ENCODE assay signal across 22 mouse cellular contexts in the genomic region with DNA sequence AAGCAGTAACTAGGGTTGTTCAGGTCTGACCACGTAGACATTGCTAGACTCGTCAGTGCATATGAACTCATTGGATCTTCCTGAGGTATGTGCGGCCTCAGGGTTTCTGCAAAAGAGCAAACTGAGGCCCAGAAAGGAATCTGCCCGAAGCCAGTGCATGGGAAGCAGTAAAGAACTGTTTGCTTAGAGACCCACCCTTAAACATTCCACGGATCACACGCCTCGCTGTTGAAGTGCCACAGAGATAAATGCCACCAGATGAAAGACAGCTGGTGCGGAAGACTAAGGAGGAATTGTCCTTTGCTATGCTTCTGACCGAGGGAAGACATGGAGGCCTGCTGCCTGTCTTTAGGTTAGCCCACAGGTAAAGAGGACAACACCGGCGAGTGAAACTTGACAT.
DNase-seq lines count a peak whose midpoint lies in the region; ATAC-seq and TF ChIP-seq lines count a peak whose summit lies in the region.
"Had no signal": no experiment of that assay in that cellular context is flagged by ENCODE, and none has a peak within 500 bp of the region (broad histone marks: within the 10 kb centered on the region; RNA-seq: fewer than 3 reads in every experiment).

No protein-coding gene starts in this region.

- H3K36me3 ChIP-seq in embryonic facial prominence, embryonic 14.5 days (ENCODE audit: control insufficient read depth, insufficient read depth, low read length): no peaks in the 10 kb centered on the region
- H3K36me3 ChIP-seq in embryonic facial prominence, embryonic 10.5 days (replicated peaks): no peaks in the 10 kb centered on the region
- H3K36me3 ChIP-seq in lung, embryonic 14.5 days (ENCODE audit: insufficient read depth): no peaks in the 10 kb centered on the region
- H3K36me3 ChIP-seq in intestine, embryonic 14.5 days (ENCODE audit: control insufficient read depth, insufficient read depth, low read length): no peaks in the 10 kb centered on the region
- H3K36me3 ChIP-seq in intestine, postnatal 0 days (ENCODE audit: control insufficient read depth, insufficient read depth): no peaks in the 10 kb centered on the region
- H3K36me3 ChIP-seq: embryonic facial prominence, embryonic 12.5 days; forebrain, embryonic 12.5 days; forebrain, embryonic 15.5 days; hindbrain, embryonic 12.5 days; hindbrain, embryonic 15.5 days had no signal

- H3K4me3 ChIP-seq in embryonic facial prominence, embryonic 14.5 days (ENCODE audit: low read depth, low read length): no peak overlapping the region
- H3K4me3 ChIP-seq in embryonic facial prominence, embryonic 10.5 days: no peak overlapping the region
- no peak overlapping the region for H3K4me3 ChIP-seq in lung, embryonic 14.5 days (ENCODE audit: low read depth, low read length)
- no peak overlapping the region for H3K4me3 ChIP-seq in intestine, embryonic 14.5 days (ENCODE audit: low read depth, low read length)
- no peak overlapping the region for H3K4me3 ChIP-seq in intestine, postnatal 0 days (ENCODE audit: low read depth, low read length)
- H3K4me3 ChIP-seq: embryonic facial prominence, embryonic 12.5 days; erythroblast, embryonic 14.5 days; forebrain, embryonic 12.5 days; forebrain, embryonic 15.5 days; heart, adult 2 months; hindbrain, embryonic 12.5 days; hindbrain, embryonic 15.5 days had no signal

- ATAC-seq in embryonic facial prominence, embryonic 14.5 days (ENCODE audit: low read depth): no peak
- no peak for ATAC-seq in lung, embryonic 14.5 days (ENCODE audit: insufficient read depth)
- peak; percentile 40; the same call in 1 of the 2 replicates for ATAC-seq in intestine, embryonic 14.5 days (replicated peaks; ENCODE audit: low FRiP score, low TSS enrichment, low read depth)
- 0 out of 2 replicates have a peak, but pooled peaks have one; percentile 22 for ATAC-seq in intestine, postnatal 0 days
- ATAC-seq: forebrain, embryonic 15.5 days had no signal

- H3K9ac ChIP-seq in embryonic facial prominence, embryonic 14.5 days (ENCODE audit: low read depth, low read length): no peak overlapping the region
- no peak overlapping the region for H3K9ac ChIP-seq in lung, embryonic 14.5 days
- H3K9ac ChIP-seq in intestine, embryonic 14.5 days (ENCODE audit: low read length): no peak overlapping the region
- no peak overlapping the region for H3K9ac ChIP-seq in intestine, postnatal 0 days (ENCODE audit: low read depth, low read length)
- H3K9ac ChIP-seq: embryonic facial prominence, embryonic 12.5 days; forebrain, embryonic 12.5 days; forebrain, embryonic 15.5 days; hindbrain, embryonic 12.5 days; hindbrain, embryonic 15.5 days had no signal

- H3K27ac ChIP-seq in embryonic facial prominence, embryonic 14.5 days (replicated peaks; ENCODE audit: low read depth, low read length): no peak overlapping the region
- H3K27ac ChIP-seq in embryonic facial prominence, embryonic 10.5 days (replicated peaks): no peak overlapping the region
- no peak overlapping the region for H3K27ac ChIP-seq in lung, embryonic 14.5 days (ENCODE audit: low read depth)
- H3K27ac ChIP-seq in intestine, embryonic 14.5 days (ENCODE audit: low read depth): no peak overlapping the region
- H3K27ac ChIP-seq in intestine, postnatal 0 days (ENCODE audit: low read depth, low read length): no peak overlapping the region
- H3K27ac ChIP-seq: embryonic facial prominence, embryonic 12.5 days; forebrain, embryonic 12.5 days; forebrain, embryonic 15.5 days; heart, adult 2 months; hindbrain, embryonic 12.5 days; hindbrain, embryonic 15.5 days had no signal

- DNase-seq in embryonic facial prominence, embryonic 14.5 days (ENCODE audit: low spot score): peak; percentile 11
- DNase-seq in embryonic facial prominence, embryonic 10.5 days (ENCODE audit: low spot score): no peak
- peak; percentile 57 for DNase-seq in lung, embryonic 14.5 days
- DNase-seq in lung, postnatal 25 days (ENCODE audit: low spot score): no peak
- DNase-seq in intestine, embryonic 14.5 days (ENCODE audit: low spot score): no peak
- DNase-seq in cerebellum, adult 8-10 months: no peak
- no peak for DNase-seq in adipocyte (ENCODE audit: low spot score)
- DNase-seq: adrenal gland, postnatal 25 days; cerebellum, adult 11-12 months; cerebellum, adult 9-10 months; cerebellum, postnatal 14 days; gastrocnemius, postnatal 10 days; gastrocnemius, postnatal 36 days; heart, adult 2 months; kidney, adult 11 months had no signal

- TF ChIP-seq CTCF in lung, embryonic 14.5 days (IDR thresholded peaks at IDR 0.05; ENCODE audit: low read depth): no peak
- no peak for TF ChIP-seq CTCF in intestine, postnatal 0 days (IDR thresholded peaks at IDR 0.05; ENCODE audit: low read depth)

- H3K4me1 ChIP-seq in embryonic facial prominence, embryonic 14.5 days (ENCODE audit: control insufficient read depth, insufficient read depth, low read length): no peaks in the 10 kb centered on the region
- H3K4me1 ChIP-seq in embryonic facial prominence, embryonic 10.5 days: no peaks in the 10 kb centered on the region
- H3K4me1 ChIP-seq in lung, embryonic 14.5 days (ENCODE audit: insufficient read depth): peaks cover 20% of the 10 kb centered on the region
- H3K4me1 ChIP-seq in intestine, embryonic 14.5 days (replicated peaks; ENCODE audit: control insufficient read depth, insufficient read depth, low read length): peaks cover 20% of the 10 kb centered on the region
- H3K4me1 ChIP-seq in intestine, postnatal 0 days (replicated peaks; ENCODE audit: control insufficient read depth, insufficient read depth, low read length): 0 out of 2 replicates have a peak, but pooled peaks cover 5% of the 10 kb centered on the region
- H3K4me1 ChIP-seq: forebrain, embryonic 12.5 days; hindbrain, embryonic 12.5 days; hindbrain, embryonic 15.5 days had no signal

- H3K4me2 ChIP-seq in embryonic facial prominence, embryonic 14.5 days (ENCODE audit: low read depth, low read length): no peak overlapping the region
- no peak overlapping the region for H3K4me2 ChIP-seq in lung, embryonic 14.5 days
- H3K4me2 ChIP-seq in intestine, embryonic 14.5 days (ENCODE audit: low read length): no peak overlapping the region
- H3K4me2 ChIP-seq in intestine, postnatal 0 days (replicated peaks; ENCODE audit: low read depth): no peak overlapping the region
- H3K4me2 ChIP-seq: embryonic facial prominence, embryonic 12.5 days; forebrain, embryonic 12.5 days; forebrain, embryonic 15.5 days; hindbrain, embryonic 12.5 days; hindbrain, embryonic 15.5 days had no signal

- H3K9me3 ChIP-seq in embryonic facial prominence, embryonic 14.5 days (ENCODE audit: control insufficient read depth, low read length): no peaks in the 10 kb centered on the region
- no peaks in the 10 kb centered on the region for H3K9me3 ChIP-seq in embryonic facial prominence, embryonic 10.5 days
- H3K9me3 ChIP-seq in lung, embryonic 14.5 days (ENCODE audit: low read depth, low read length): no peaks in the 10 kb centered on the region
- no peaks in the 10 kb centered on the region for H3K9me3 ChIP-seq in intestine, embryonic 14.5 days (ENCODE audit: control insufficient read depth, low read length)
- H3K9me3 ChIP-seq in intestine, postnatal 0 days (ENCODE audit: control insufficient read depth): no peaks in the 10 kb centered on the region
- H3K9me3 ChIP-seq: embryonic facial prominence, embryonic 12.5 days; forebrain, embryonic 12.5 days; forebrain, embryonic 15.5 days; hindbrain, embryonic 12.5 days; hindbrain, embryonic 15.5 days had no signal

- no peaks in the 10 kb centered on the region for H3K27me3 ChIP-seq in embryonic facial prominence, embryonic 14.5 days (replicated peaks; ENCODE audit: control insufficient read depth, insufficient read depth, low read length)
- no peaks in the 10 kb centered on the region for H3K27me3 ChIP-seq in embryonic facial prominence, embryonic 10.5 days (replicated peaks; ENCODE audit: low read depth, poor library complexity, severe bottlenecking)
- no peaks in the 10 kb centered on the region for H3K27me3 ChIP-seq in lung, embryonic 14.5 days (ENCODE audit: insufficient read depth, low read length)
- no peaks in the 10 kb centered on the region for H3K27me3 ChIP-seq in intestine, embryonic 14.5 days (replicated peaks; ENCODE audit: control insufficient read depth, insufficient read depth, low read length)
- H3K27me3 ChIP-seq in intestine, postnatal 0 days (replicated peaks; ENCODE audit: control insufficient read depth, insufficient read depth, low read length): no peaks in the 10 kb centered on the region
- H3K27me3 ChIP-seq: embryonic facial prominence, embryonic 12.5 days; forebrain, embryonic 12.5 days; forebrain, embryonic 15.5 days; hindbrain, embryonic 12.5 days; hindbrain, embryonic 15.5 days had no signal

- WGBS in embryonic facial prominence, embryonic 14.5 days: 63% methylated on average over 11 of the region's 11 CpGs
- 76% methylated on average over 11 of the region's 11 CpGs for WGBS in embryonic facial prominence, embryonic 10.5 days
- WGBS in lung, embryonic 14.5 days: 41% methylated on average over 11 of the region's 11 CpGs
- 56% methylated on average over 11 of the region's 11 CpGs for WGBS in intestine, embryonic 14.5 days
- WGBS in intestine, postnatal 0 days: 39% methylated on average over 11 of the region's 11 CpGs

Comparison
In these comparisons a context has a peak if more than half of its experiments do, and no peak if none do; other contexts are left out.
1. DNase-seq: peak in embryonic facial prominence, embryonic 14.5 days (single experiment) and lung, embryonic 14.5 days (single experiment); none in embryonic facial prominence, embryonic 10.5 days (single experiment), lung, postnatal 25 days (single experiment), intestine, embryonic 14.5 days (single experiment), cerebellum, adult 8-10 months (single experiment) and adipocyte (single experiment).
2. ATAC-seq: peak in intestine, embryonic 14.5 days (single experiment) and intestine, postnatal 0 days (single experiment); none in embryonic facial prominence, embryonic 14.5 days (single experiment) and lung, embryonic 14.5 days (single experiment).